Mouse (Mus musculus): ENCODE results near the gene Col5a1.

The Col5a1 gene

GRCm38 (mm10) chr2:28089095-28089494, 202.9 kb downstream of the Col5a1 start:
- no peak for DNase-seq (ENCODE audit: low spot score)
